Mouse (Mus musculus): ENCODE data around the gene Grin2d. TPM values are rescaled to one million over a fixed set of nuclear protein-coding genes. Genes with fewer than 3 reads are reported as not detected.

Grin2d gene
- polyA plus RNA-seq, 1 experiment, result 2.5 TPM

- DNase-seq, result no peak
- Histone ChIP-seq H3K4me1 (ENCODE audit: control insufficient read depth, insufficient read depth, low read length) (peaks cover 3% of the 10 kb centered on the region; the same call in 1 of the 2 replicates), H3K4me3 (replicated peaks; ENCODE audit: extremely low read depth, low read depth, low read length) (no peak overlapping the region)
- TF ChIP-seq POLR2A (IDR thresholded peaks at IDR 0.05; ENCODE audit: borderline replicate concordance, extremely low read depth, low read depth, low read length), result no peak
- WGBS, result 80% methylated on average over 6 of the region's 6 CpGs
These were observed 75.6 kb downstream of the Grin2d start for GRCm38 (mm10) chr7:45802551-45802950.

DNA sequence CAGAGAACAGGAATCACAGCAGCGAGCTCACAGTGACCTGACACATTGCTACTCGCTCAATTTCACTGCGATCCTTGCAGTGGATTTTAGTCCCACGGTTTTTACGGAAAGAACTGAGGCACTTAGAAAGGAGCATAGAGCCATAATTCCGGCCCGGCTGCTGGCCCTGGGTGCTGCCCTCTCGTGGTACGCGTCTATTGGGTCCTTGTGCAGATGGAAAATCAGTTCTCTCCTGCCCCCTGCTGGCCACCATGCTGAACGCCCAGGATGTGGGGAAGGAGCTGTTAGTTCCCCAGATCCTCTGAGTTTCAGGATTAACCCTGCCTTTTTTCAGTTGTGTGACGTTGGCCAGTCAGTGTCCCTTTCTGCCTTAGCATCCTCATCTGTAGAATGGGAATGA is 76.8 kb downstream of the Grin2d start:
- Histone ChIP-seq H3K4me1 (ENCODE audit: control insufficient read depth, insufficient read depth, low read length) (peaks cover 3% of the 10 kb centered on the region; the same call in 1 of the 2 replicates), H3K4me3 (replicated peaks; ENCODE audit: extremely low read depth, low read depth, low read length) (peak overlapping the region; percentile 15)
- TF ChIP-seq CTCF (IDR thresholded peaks at IDR 0.05; ENCODE audit: insufficient read depth, low read length) (peak; percentile 100), POLR2A (IDR thresholded peaks at IDR 0.05; ENCODE audit: borderline replicate concordance, extremely low read depth, low read depth, low read length) (0 out of 2 replicates have a peak, but pooled peaks have one; percentile 15)
- peak; percentile 88 for DNase-seq
- 1% methylated on average over 12 of the region's 12 CpGs for whole genome bisulfite sequencing

GRCm38 (mm10) chr7:45800546-45801204 is 77.5 kb downstream of the Grin2d start:
- no peak for TF ChIP-seq CTCF (IDR thresholded peaks at IDR 0.05; ENCODE audit: insufficient read depth, low read length)
- no peak for TF ChIP-seq POLR2A (IDR thresholded peaks at IDR 0.05; ENCODE audit: borderline replicate concordance, extremely low read depth, low read depth, low read length)
- DNase-seq, result peak; percentile 55
- H3K4me3 ChIP-seq (replicated peaks; ENCODE audit: extremely low read depth, low read depth, low read length), result peak overlapping the region; percentile 51
- H3K4me1 ChIP-seq (ENCODE audit: control insufficient read depth, insufficient read depth, low read length), result peaks cover 3% of the 10 kb centered on the region; the same call in 1 of the 2 replicates
- 8% methylated on average over 14 of the region's 25 CpGs for WGBS

- 32% methylated on average over 7 of the region's 7 CpGs for WGBS
- Histone ChIP-seq H3K4me1 (ENCODE audit: control insufficient read depth, insufficient read depth, low read length) (peaks cover 3% of the 10 kb centered on the region; the same call in 1 of the 2 replicates), H3K4me3 (replicated peaks; ENCODE audit: extremely low read depth, low read depth, low read length) (no peak overlapping the region)
- TF ChIP-seq POLR2A (IDR thresholded peaks at IDR 0.05; ENCODE audit: borderline replicate concordance, extremely low read depth, low read depth, low read length), result no peak
- TF ChIP-seq CTCF (IDR thresholded peaks at IDR 0.05; ENCODE audit: insufficient read depth, low read length), result no peak
- DNase-seq, result no peak
These were observed 78.2 kb downstream of the Grin2d start for GRCm38 (mm10) chr7:45800001-45800400.

DNA sequence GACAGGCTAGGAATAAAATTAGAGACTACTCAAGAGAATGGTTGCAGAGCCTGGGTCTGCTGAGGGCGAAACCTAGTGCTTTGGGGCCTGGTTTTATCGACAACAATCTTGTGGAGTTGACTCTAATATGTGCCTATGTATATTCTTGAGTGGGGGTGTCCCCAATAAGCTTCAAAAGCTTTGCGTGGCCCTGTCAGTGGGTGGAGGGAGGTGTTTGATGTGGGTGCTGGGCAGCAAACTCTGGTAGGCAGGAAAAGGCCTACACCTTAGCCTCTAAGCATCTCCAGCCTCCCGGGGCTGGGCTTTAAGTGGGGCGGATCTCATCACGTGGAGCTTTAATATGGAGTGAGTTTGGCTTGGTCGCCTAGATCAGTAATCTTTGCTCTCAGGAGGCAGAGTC is 79.2 kb downstream of the Grin2d start:
- no peak overlapping the region for H3K4me3 ChIP-seq (replicated peaks; ENCODE audit: extremely low read depth, low read depth, low read length)
- WGBS, result 58% methylated on average over 7 of the region's 7 CpGs
- peaks cover 3% of the 10 kb centered on the region; the same call in 1 of the 2 replicates for H3K4me1 ChIP-seq (ENCODE audit: control insufficient read depth, insufficient read depth, low read length)
- no peak for DNase-seq
- TF ChIP-seq POLR2A (IDR thresholded peaks at IDR 0.05; ENCODE audit: borderline replicate concordance, extremely low read depth, low read depth, low read length), result no peak
- TF ChIP-seq CTCF (IDR thresholded peaks at IDR 0.05; ENCODE audit: insufficient read depth, low read length), result no peak

- no peak for TF ChIP-seq CTCF (IDR thresholded peaks at IDR 0.05; ENCODE audit: insufficient read depth, low read length)
- no peak for TF ChIP-seq POLR2A (IDR thresholded peaks at IDR 0.05; ENCODE audit: borderline replicate concordance, extremely low read depth, low read depth, low read length)
- DNase-seq, result peak; percentile 44
- WGBS, result 3% methylated on average over 19 of the region's 19 CpGs
- Histone ChIP-seq H3K4me1 (ENCODE audit: control insufficient read depth, insufficient read depth, low read length) (peaks cover 3% of the 10 kb centered on the region; the same call in 1 of the 2 replicates), H3K4me3 (replicated peaks; ENCODE audit: extremely low read depth, low read depth, low read length) (peak overlapping the region; percentile 70)
These were observed 79.7 kb downstream of the Grin2d start for GRCm38 (mm10) chr7:45798511-45798836.

GRCm38 (mm10) chr7:45797661-45798510 is 80.3 kb downstream of the Grin2d start:
- Histone ChIP-seq H3K4me3 (replicated peaks; ENCODE audit: extremely low read depth, low read depth, low read length) (peak overlapping the region; percentile 70), H3K4me1 (ENCODE audit: control insufficient read depth, insufficient read depth, low read length) (peaks cover 3% of the 10 kb centered on the region; the same call in 1 of the 2 replicates)
- 2% methylated on average over 57 of the region's 60 CpGs for WGBS
- no peak for DNase-seq
- TF ChIP-seq CTCF (IDR thresholded peaks at IDR 0.05; ENCODE audit: insufficient read depth, low read length) (no peak), POLR2A (IDR thresholded peaks at IDR 0.05; ENCODE audit: borderline replicate concordance, extremely low read depth, low read depth, low read length) (no peak)

GRCm38 (mm10) chr7:45796950-45797349 is 81.2 kb downstream of the Grin2d start:
- TF ChIP-seq POLR2A (IDR thresholded peaks at IDR 0.05; ENCODE audit: borderline replicate concordance, extremely low read depth, low read depth, low read length) (no peak), CTCF (IDR thresholded peaks at IDR 0.05; ENCODE audit: insufficient read depth, low read length) (no peak)
- no peak for DNase-seq
- Histone ChIP-seq H3K4me3 (replicated peaks; ENCODE audit: extremely low read depth, low read depth, low read length) (no peak overlapping the region), H3K4me1 (ENCODE audit: control insufficient read depth, insufficient read depth, low read length) (peaks cover 3% of the 10 kb centered on the region; the same call in 1 of the 2 replicates)
- WGBS, result 57% methylated on average over 6 of the region's 6 CpGs

DNA sequence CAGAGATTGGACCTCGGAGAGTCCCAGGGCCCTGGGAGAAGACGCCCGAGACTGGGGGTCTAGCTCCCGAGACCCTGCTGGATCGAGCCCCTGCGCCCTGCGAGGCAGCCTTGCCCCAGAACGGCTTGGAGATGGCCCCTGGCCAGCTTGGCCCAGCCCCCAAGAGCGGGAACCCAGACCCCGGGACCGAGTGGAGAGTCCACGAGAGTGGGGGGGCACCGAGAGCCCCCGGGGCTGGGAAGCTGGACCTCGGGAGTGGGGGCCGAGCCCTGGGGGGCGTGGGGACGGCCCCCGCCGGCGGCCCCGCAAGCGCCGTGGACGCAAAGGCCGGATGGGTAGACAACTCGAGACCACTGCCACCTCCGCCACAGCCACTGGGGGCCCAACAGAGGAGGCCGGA is 83.2 kb downstream of the Grin2d start:
- TF ChIP-seq CTCF (IDR thresholded peaks at IDR 0.05; ENCODE audit: insufficient read depth, low read length) (no peak), POLR2A (IDR thresholded peaks at IDR 0.05; ENCODE audit: borderline replicate concordance, extremely low read depth, low read depth, low read length) (no peak)
- no peak overlapping the region for H3K4me3 ChIP-seq (replicated peaks; ENCODE audit: extremely low read depth, low read depth, low read length)
- 93% methylated on average over 29 of the region's 29 CpGs for WGBS

More for the DNA sequence above, 83.2 kb downstream of the Grin2d start:
- H3K4me1 ChIP-seq (ENCODE audit: control insufficient read depth, insufficient read depth, low read length), result peaks cover 3% of the 10 kb centered on the region; the same call in 1 of the 2 replicates
- no peak for DNase-seq
